Mouse (Mus musculus): ENCODE results near the gene Fras1.

Gene Fras1

GRCm38 (mm10) chr5:96492497-96492896 is 118.7 kb downstream of the Fras1 start:
- no peak for DNase-seq (ENCODE audit: low spot score)

- DNase-seq (ENCODE audit: low spot score) = no peak
Observed at GRCm38 (mm10) chr5:96494502-96495292, 120.9 kb downstream of the Fras1 start.

GRCm38 (mm10) chr5:96498083-96498482 is 124.3 kb downstream of the Fras1 start:
- no peak for DNase-seq (ENCODE audit: low spot score)

- no peak for DNase-seq (ENCODE audit: low spot score)
Observed at GRCm38 (mm10) chr5:96501783-96502182, 128.0 kb downstream of the Fras1 start.

- no peak for DNase-seq (ENCODE audit: low spot score)
Observed at GRCm38 (mm10) chr5:96502400-96502799, 128.6 kb downstream of the Fras1 start.

- no peak for DNase-seq (ENCODE audit: low spot score)
Observed at GRCm38 (mm10) chr5:96511005-96511404, 137.2 kb downstream of the Fras1 start.

- peak; percentile 4 for DNase-seq (ENCODE audit: low spot score)
Observed at GRCm38 (mm10) chr5:96513327-96513726, 139.6 kb downstream of the Fras1 start.

- no peak for DNase-seq (ENCODE audit: low spot score)
Observed at GRCm38 (mm10) chr5:96515860-96516311, 142.1 kb downstream of the Fras1 start.

GRCm38 (mm10) chr5:96516329-96516728 is 142.6 kb downstream of the Fras1 start:
- DNase-seq (ENCODE audit: low spot score) = no peak

- no peak for DNase-seq (ENCODE audit: low spot score)
Observed at GRCm38 (mm10) chr5:96521541-96521940, 147.8 kb downstream of the Fras1 start.

- no peak for DNase-seq (ENCODE audit: low spot score)
Observed at GRCm38 (mm10) chr5:96522909-96523409, 149.2 kb downstream of the Fras1 start.

GRCm38 (mm10) chr5:96528296-96528695 is 154.5 kb downstream of the Fras1 start:
- DNase-seq (ENCODE audit: low spot score) = no peak

GRCm38 (mm10) chr5:96530516-96530915 is 156.8 kb downstream of the Fras1 start:
- DNase-seq (ENCODE audit: low spot score) = no peak

GRCm38 (mm10) chr5:96531962-96532361 is 158.2 kb downstream of the Fras1 start:
- no peak for DNase-seq (ENCODE audit: low spot score)

GRCm38 (mm10) chr5:96536527-96536926 is 162.8 kb downstream of the Fras1 start:
- DNase-seq (ENCODE audit: low spot score) = no peak

- no peak for DNase-seq (ENCODE audit: low spot score)
Observed at GRCm38 (mm10) chr5:96536937-96537336, 163.2 kb downstream of the Fras1 start.

- no peak for DNase-seq (ENCODE audit: low spot score)
Observed at GRCm38 (mm10) chr5:96544112-96544511, 170.4 kb downstream of the Fras1 start.

- no peak for DNase-seq (ENCODE audit: low spot score)
Observed at GRCm38 (mm10) chr5:96545994-96546393, 172.2 kb downstream of the Fras1 start.

- no peak for DNase-seq (ENCODE audit: low spot score)
Observed at GRCm38 (mm10) chr5:96554940-96555679, 181.4 kb downstream of the Fras1 start.

- DNase-seq (ENCODE audit: low spot score) = no peak
Observed at GRCm38 (mm10) chr5:96558049-96558804, 184.5 kb downstream of the Fras1 start.

- DNase-seq (ENCODE audit: low spot score) = no peak
Observed at GRCm38 (mm10) chr5:96574586-96574985, 200.8 kb downstream of the Fras1 start.

GRCm38 (mm10) chr5:96578705-96579104 is 204.9 kb downstream of the Fras1 start:
- no peak for DNase-seq (ENCODE audit: low spot score)
